Mouse (Mus musculus) heart, embryonic 13.5 days (tissue): ENCODE measurements around the gene Sytl3. TPM values are rescaled to one million over a fixed set of nuclear protein-coding genes. Genes with fewer than 3 reads are reported as not detected.
"Not testable (repeated sequence)": the region's sequence is repeated elsewhere in the genome, so short reads cannot be mapped to it uniquely, and the experiment has no call there.

Source experiments
- ATAC-seq: fragments of 200-750 bp; cut with Nextera tagmentation; 2 replicates; pipeline ENCODE4 v1.8.0; 2017; ENCODE audit warnings: moderate TSS enrichment; ENCODE audit not compliant: insufficient number of reproducible peaks, low FRiP score, low TSS enrichment; ENCODE audit errors: extremely low read depth
- H3K27ac ChIP-seq: fragments of 300-500 bp; sonication (generic); replicated peaks from 2 replicates; pipeline ENCODE4 v1.5.1; 2015; ENCODE audit warnings: moderate library complexity, mild to moderate bottlenecking, inconsistent platforms
- H3K27me3 ChIP-seq: fragments of 300-500 bp; sonication (generic); replicated peaks from 2 replicates; pipeline ENCODE4 v1.6.1; 2015; ENCODE audit warnings: mild to moderate bottlenecking, inconsistent platforms
- H3K36me3 ChIP-seq: fragments of 300-500 bp; sonication (generic); 2 replicates; pipeline ENCODE4 v1.6.1; 2015; ENCODE audit warnings: mild to moderate bottlenecking, inconsistent platforms
- H3K4me1 ChIP-seq: fragments of 300-500 bp; sonication (generic); 2 replicates; pipeline ENCODE4 v1.6.1; 2015; ENCODE audit warnings: inconsistent platforms
- H3K4me2 ChIP-seq: fragments of 300-500 bp; sonication (generic); 2 replicates; pipeline ENCODE4 v1.6.1; 2015; ENCODE audit warnings: inconsistent platforms, mild to moderate bottlenecking, moderate library complexity
- H3K4me3 ChIP-seq: fragments of 300-500 bp; sonication (generic); 2 replicates; pipeline ENCODE4 v1.5.1; 2015; ENCODE audit warnings: moderate library complexity, mild to moderate bottlenecking, inconsistent platforms
- H3K9ac ChIP-seq: fragments of 300-500 bp; sonication (generic); 2 replicates; pipeline ENCODE4 v1.6.1; 2015; ENCODE audit warnings: inconsistent platforms, mild to moderate bottlenecking, moderate library complexity
- H3K9me3 ChIP-seq: fragments of 300-500 bp; sonication (generic); 2 replicates; pipeline ENCODE4 v1.6.1; 2016; ENCODE audit warnings: inconsistent platforms
- WGBS: fragments of 180-500 bp; shearing (Covaris S2); methylation state at CpG from one replicate; pipeline ENCODE4 v1.1.7; 2015; ENCODE audit warnings: mixed read lengths; 5-methylcytosine and 5-hydroxymethylcytosine counted together
- polyA plus RNA-seq: library from polyadenylated mRNA; unstranded; fragments of >200 nt; fragmentation: Nextera tagmentation; extraction: Ambion mirVana; gene quantifications from 2 replicates; pipeline ENCODE4 v1.2.1, GENCODE M21; 2015

Gene Sytl3
- polyA plus RNA-seq: not detected in 2 replicates

GRCm38 (mm10) chr17:6658801-6659200 lies at the start of gene Sytl3:
Sytl3 (plus strand) TSS chr17:6659093.
- not testable (repeated sequence) for H3K27ac ChIP-seq, H3K9ac ChIP-seq, H3K9me3 ChIP-seq, H3K4me2 ChIP-seq, H3K4me1 ChIP-seq, ATAC-seq, H3K4me3 ChIP-seq, H3K36me3 ChIP-seq, H3K27me3 ChIP-seq
- whole genome bisulfite sequencing: 60% methylated on average over 4 of the region's 7 CpGs

GRCm38 (mm10) chr17:6613524-6613923 lies 45.4 kb upstream of the Sytl3 start:
- H3K4me1 ChIP-seq, H3K9me3 ChIP-seq, H3K9ac ChIP-seq, H3K4me2 ChIP-seq, H3K4me3 ChIP-seq, H3K27ac ChIP-seq, H3K27me3 ChIP-seq, ATAC-seq, H3K36me3 ChIP-seq: not testable (repeated sequence)
- 86% methylated on average over 11 of the region's 14 CpGs for WGBS

GRCm38 (mm10) chr17:6614316-6614715 lies 44.6 kb upstream of the Sytl3 start:
- not testable (repeated sequence) for H3K27me3 ChIP-seq, H3K9ac ChIP-seq, H3K9me3 ChIP-seq, H3K4me1 ChIP-seq, H3K36me3 ChIP-seq, H3K4me2 ChIP-seq, ATAC-seq, H3K4me3 ChIP-seq, H3K27ac ChIP-seq
- 77% methylated on average over 6 of the region's 9 CpGs for WGBS

GRCm38 (mm10) chr17:6616731-6617130 lies 42.2 kb upstream of the Sytl3 start:
- not testable (repeated sequence) for ATAC-seq, H3K36me3 ChIP-seq, H3K9me3 ChIP-seq, H3K4me2 ChIP-seq, H3K27ac ChIP-seq, H3K4me3 ChIP-seq, H3K4me1 ChIP-seq, H3K27me3 ChIP-seq, H3K9ac ChIP-seq
- 93% methylated on average over 9 of the region's 9 CpGs for WGBS

GRCm38 (mm10) chr17:6617689-6618400 lies 41.0 kb upstream of the Sytl3 start:
- 56% methylated on average over 7 of the region's 13 CpGs for WGBS
- H3K4me2 ChIP-seq, H3K4me3 ChIP-seq, H3K36me3 ChIP-seq, H3K9ac ChIP-seq, H3K27ac ChIP-seq, H3K9me3 ChIP-seq, H3K27me3 ChIP-seq, H3K4me1 ChIP-seq, ATAC-seq: not testable (repeated sequence)

- 72% methylated on average over 5 of the region's 5 CpGs for WGBS
- not testable (repeated sequence) for H3K4me1 ChIP-seq, H3K27me3 ChIP-seq, H3K4me2 ChIP-seq, H3K36me3 ChIP-seq, H3K9me3 ChIP-seq, H3K4me3 ChIP-seq, H3K9ac ChIP-seq, ATAC-seq, H3K27ac ChIP-seq
Measured at GRCm38 (mm10) chr17:6619271-6619670, 39.6 kb upstream of the Sytl3 start.

- 55% methylated on average over 6 of the region's 6 CpGs for WGBS
- not testable (repeated sequence) for H3K27ac ChIP-seq, H3K4me3 ChIP-seq, ATAC-seq, H3K4me1 ChIP-seq, H3K9me3 ChIP-seq, H3K27me3 ChIP-seq, H3K9ac ChIP-seq, H3K4me2 ChIP-seq, H3K36me3 ChIP-seq
Measured at GRCm38 (mm10) chr17:6620035-6620434, 38.9 kb upstream of the Sytl3 start.

- H3K9ac ChIP-seq, H3K9me3 ChIP-seq, H3K36me3 ChIP-seq, ATAC-seq, H3K4me2 ChIP-seq, H3K4me3 ChIP-seq, H3K4me1 ChIP-seq, H3K27ac ChIP-seq, H3K27me3 ChIP-seq: not testable (repeated sequence)
- 75% methylated on average over 18 of the region's 20 CpGs for WGBS
Measured at GRCm38 (mm10) chr17:6620730-6621451, 38.0 kb upstream of the Sytl3 start.

- H3K27me3 ChIP-seq, H3K36me3 ChIP-seq, H3K9me3 ChIP-seq, H3K27ac ChIP-seq, H3K4me1 ChIP-seq, H3K4me2 ChIP-seq, H3K9ac ChIP-seq, ATAC-seq, H3K4me3 ChIP-seq: not testable (repeated sequence)
- WGBS: 89% methylated on average over 11 of the region's 12 CpGs
Measured at GRCm38 (mm10) chr17:6621976-6622375, 36.9 kb upstream of the Sytl3 start.

GRCm38 (mm10) chr17:6624926-6625558 lies 33.9 kb upstream of the Sytl3 start:
- ATAC-seq, H3K27ac ChIP-seq, H3K27me3 ChIP-seq, H3K4me2 ChIP-seq, H3K4me3 ChIP-seq, H3K9ac ChIP-seq, H3K4me1 ChIP-seq, H3K9me3 ChIP-seq, H3K36me3 ChIP-seq: not testable (repeated sequence)
- WGBS: 42% methylated on average over 2 of the region's 6 CpGs

- WGBS: 69% methylated on average over 4 of the region's 4 CpGs
- not testable (repeated sequence) for H3K4me3 ChIP-seq, H3K4me2 ChIP-seq, H3K9me3 ChIP-seq, H3K27ac ChIP-seq, H3K27me3 ChIP-seq, H3K9ac ChIP-seq, H3K36me3 ChIP-seq, ATAC-seq, H3K4me1 ChIP-seq
Measured at GRCm38 (mm10) chr17:6630398-6630797, 28.5 kb upstream of the Sytl3 start.
